Mouse (Mus musculus): ENCODE measurements around the gene Mthfr.

DNA sequence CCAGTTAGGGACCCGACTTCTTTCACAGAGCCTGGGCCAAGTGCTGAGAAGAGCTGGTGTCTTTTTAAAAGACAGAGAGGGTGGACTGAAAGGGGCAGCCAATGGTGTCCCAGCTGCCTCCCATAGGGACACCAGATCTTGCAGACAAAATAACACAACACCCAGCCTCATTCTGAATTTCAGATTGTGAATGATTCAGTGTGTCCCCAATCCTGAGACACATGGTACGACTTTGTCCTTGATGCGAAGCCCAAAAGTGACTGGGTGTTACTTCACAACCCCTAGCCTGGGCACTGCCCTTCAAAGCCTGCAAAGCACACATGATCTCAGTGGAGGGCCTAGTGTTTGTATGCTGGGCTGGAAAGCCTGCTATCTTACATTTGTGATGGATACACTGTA is 47.0 kb downstream of the Mthfr start:
- TF ChIP-seq CTCF (IDR thresholded peaks at IDR 0.05; ENCODE audit: low read depth) (no peak), EP300 (optimal IDR thresholded peaks at IDR 0.05) (no peak)

Data from stomach, postnatal 0 days (tissue).